Mouse (Mus musculus) forebrain, postnatal 0 days (tissue): ENCODE data around the gene Hsd17b2. TPM values are rescaled to one million over a fixed set of nuclear protein-coding genes. Genes with fewer than 3 reads are reported as not detected.
"Not testable (repeated sequence)": the region's sequence is repeated elsewhere in the genome, so short reads cannot be mapped to it uniquely, and the experiment has no call there.

Experiments used
- ATAC-seq: fragments of 200-750 bp; cut with Nextera tagmentation; 2 replicates; pipeline ENCODE4 v1.8.0; 2017; ENCODE audit warnings: mild to moderate bottlenecking, moderate library complexity
- DNase-seq: peaks from one replicate; pipeline ENCODE4 v3.0.0-alpha.2; 2015
- H3K27ac ChIP-seq: fragments of 300-500 bp; sonication (generic); 2 replicates; pipeline ENCODE4 v1.5.1; 2014; ENCODE audit warnings: low read depth, mild to moderate bottlenecking, antibody characterized with exemption, low read length, moderate library complexity, mixed read lengths
- H3K27me3 ChIP-seq: fragments of 300-500 bp; sonication (generic); 2 replicates; pipeline ENCODE4 v1.6.1; 2014; ENCODE audit warnings: mild to moderate bottlenecking, low read length, mixed read lengths; ENCODE audit not compliant: insufficient read depth
- H3K36me3 ChIP-seq: fragments of 300-500 bp; sonication (generic); 2 replicates; pipeline ENCODE4 v1.6.1; 2014; ENCODE audit warnings: mild to moderate bottlenecking, moderate library complexity; ENCODE audit not compliant: insufficient read depth
- H3K4me1 ChIP-seq: fragments of 300-500 bp; sonication (generic); 2 replicates; pipeline ENCODE4 v1.6.1; 2014; ENCODE audit warnings: antibody characterized with exemption; ENCODE audit not compliant: insufficient read depth
- H3K4me2 ChIP-seq: fragments of 300-500 bp; sonication (generic); 2 replicates; pipeline ENCODE4 v1.6.1; 2014; ENCODE audit warnings: low read depth, mild to moderate bottlenecking, moderate library complexity
- H3K4me3 ChIP-seq: fragments of 300-500 bp; sonication (generic); 2 replicates; pipeline ENCODE4 v1.5.1; 2014; ENCODE audit warnings: low read depth, low read length, mixed read lengths
- H3K9ac ChIP-seq: fragments of 300-500 bp; sonication (generic); 2 replicates; pipeline ENCODE4 v1.6.1; 2014; ENCODE audit warnings: mild to moderate bottlenecking
- H3K9me3 ChIP-seq: fragments of 300-500 bp; sonication (generic); 2 replicates; pipeline ENCODE4 v1.6.1; 2016; ENCODE audit warnings: low read length
- CTCF ChIP-seq: sonication (generic); IDR thresholded peaks from 2 replicates; pipeline ENCODE4 v1.5.1; 2016; ENCODE audit warnings: antibody characterized with exemption, control low read depth, low read depth
- WGBS: fragments of 180-500 bp; shearing (Covaris S2); extraction: QIAGEN DNeasy Blood & Tissue Kit; methylation state at CpG from one replicate; pipeline ENCODE4 v1.1.7; 2014; 5-methylcytosine and 5-hydroxymethylcytosine counted together
- polyA plus RNA-seq: library from polyadenylated mRNA; unstranded; fragments of >200 nt; fragmentation: Nextera tagmentation; extraction: Ambion mirVana; gene quantifications from 2 replicates; pipeline ENCODE4 v1.2.1, GENCODE M21; 2015
- total RNA-seq: library from RNA; depleted of rRNA; stranded (reverse); fragments of >200 nt; gene quantifications from 2 replicates; pipeline ENCODE4 v1.2.3, GENCODE M21; 2014

Gene Hsd17b2
- total and polyA plus RNA-seq, 2 experiments from 2014 or later: not detected

DNA sequence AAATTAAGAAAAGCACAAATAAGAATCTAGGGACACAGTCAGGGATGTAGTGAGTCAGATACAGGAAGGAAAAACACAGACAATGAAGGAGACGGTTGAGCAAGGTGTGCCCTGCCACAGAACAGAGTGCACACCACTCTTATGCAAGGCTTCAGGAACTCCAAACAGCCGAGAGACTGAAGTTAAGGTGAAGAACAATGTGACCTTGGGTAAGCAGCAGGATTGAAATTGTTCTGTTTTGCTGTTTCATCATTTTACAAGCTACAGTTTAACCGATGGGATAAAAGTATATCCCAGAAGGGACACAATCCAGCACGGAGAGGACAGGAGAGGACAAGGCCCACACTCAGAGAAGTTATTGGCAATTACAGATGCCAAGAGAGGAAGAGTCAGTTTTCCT is 26.5 kb downstream of the Hsd17b2 start:
- 84% methylated on average over 4 of the region's 4 CpGs for WGBS
- H3K4me2 ChIP-seq: no peak overlapping the region
- H3K9me3 ChIP-seq: no peaks in the 10 kb centered on the region
- H3K27me3 ChIP-seq: no peaks in the 10 kb centered on the region
- ATAC-seq: no peak
- no peak for DNase-seq
- no peaks in the 10 kb centered on the region for H3K4me1 ChIP-seq
- TF ChIP-seq CTCF: no peak
- no peaks in the 10 kb centered on the region for H3K36me3 ChIP-seq
- H3K4me3 ChIP-seq: no peak overlapping the region
- no peak overlapping the region for H3K9ac ChIP-seq
- no peak overlapping the region for H3K27ac ChIP-seq

- no peak for DNase-seq
- Histone ChIP-seq H3K4me2 (no peak overlapping the region), H3K4me1 (no peaks in the 10 kb centered on the region), H3K36me3 (no peaks in the 10 kb centered on the region), H3K27me3 (no peaks in the 10 kb centered on the region), H3K9ac (no peak overlapping the region), H3K4me3 (no peak overlapping the region), H3K9me3 (no peaks in the 10 kb centered on the region), H3K27ac (no peak overlapping the region)
- TF ChIP-seq CTCF: no peak
- no peak for ATAC-seq
- 62% methylated on average over 10 of the region's 10 CpGs for WGBS
Measured at GRCm38 (mm10) chr8:117730980-117731379, 29.3 kb downstream of the Hsd17b2 start.

DNA sequence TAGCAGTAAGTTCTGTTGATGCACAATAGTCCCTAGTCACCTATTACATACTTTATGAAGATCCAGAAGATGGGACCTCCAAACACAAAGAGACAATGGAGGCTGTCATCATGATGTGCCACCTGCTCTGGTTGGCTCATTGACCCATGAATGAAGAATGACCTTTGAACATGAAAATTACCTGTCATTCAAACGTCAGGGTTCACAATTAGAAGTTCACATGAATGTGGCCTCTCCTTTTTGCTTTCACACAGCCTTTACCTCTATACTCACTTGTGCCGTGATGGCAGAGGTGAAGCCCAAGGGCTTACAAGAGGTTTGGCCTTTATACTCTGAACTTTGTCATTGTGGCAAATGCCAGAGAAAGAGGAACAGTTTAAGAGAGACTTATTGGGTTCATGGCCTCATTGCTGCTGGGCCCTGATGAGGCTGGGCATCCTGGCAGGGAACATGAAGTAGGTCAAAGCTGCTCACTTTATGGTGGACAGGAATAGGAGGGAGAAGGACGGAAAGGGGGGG is 35.0 kb downstream of the Hsd17b2 start:
- no peak for TF ChIP-seq CTCF
- Histone ChIP-seq H3K4me3 (no peak overlapping the region), H3K9ac (no peak overlapping the region), H3K27me3 (no peaks in the 10 kb centered on the region), H3K9me3 (no peaks in the 10 kb centered on the region), H3K4me1 (no peaks in the 10 kb centered on the region), H3K4me2 (no peak overlapping the region), H3K36me3 (no peaks in the 10 kb centered on the region), H3K27ac (no peak overlapping the region)
- no peak for ATAC-seq
- DNase-seq: no peak
- 64% methylated on average over 3 of the region's 3 CpGs for WGBS

GRCm38 (mm10) chr8:117738206-117738605 is 36.5 kb downstream of the Hsd17b2 start:
- not testable (repeated sequence) for H3K27me3 ChIP-seq, H3K9ac ChIP-seq, H3K9me3 ChIP-seq, H3K27ac ChIP-seq, H3K4me2 ChIP-seq, DNase-seq, H3K36me3 ChIP-seq, ATAC-seq, H3K4me1 ChIP-seq, H3K4me3 ChIP-seq
- 100% methylated on average over 1 of the region's 1 CpGs for WGBS

DNA sequence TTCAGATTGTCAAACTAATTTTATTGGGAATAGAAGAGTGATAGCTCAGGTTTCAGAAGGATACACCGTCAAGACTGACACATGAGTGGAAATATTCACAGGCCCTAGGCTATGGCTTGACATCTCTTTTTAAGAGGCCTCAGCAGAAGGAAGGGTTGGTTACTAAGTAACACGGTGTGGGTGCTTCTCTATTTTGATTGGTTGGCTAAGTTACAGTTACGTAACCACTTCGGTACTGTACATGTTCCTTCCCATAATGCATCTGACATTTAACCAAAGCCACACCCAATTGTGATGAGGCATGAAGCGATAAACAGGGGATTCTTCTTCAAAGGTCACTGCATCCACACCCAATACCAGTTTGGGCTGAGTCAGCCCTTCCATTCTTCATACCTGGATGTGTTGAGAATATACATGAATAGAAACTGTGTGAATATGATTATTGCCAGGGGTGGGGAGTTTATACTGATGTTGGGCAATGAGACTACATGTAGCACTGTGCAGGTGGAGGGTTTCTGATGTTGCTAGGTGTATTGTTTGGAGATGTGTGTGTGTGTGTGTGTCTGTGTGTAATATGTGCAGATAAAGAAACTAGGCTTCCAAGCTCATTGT is 38.8 kb downstream of the Hsd17b2 start:
- H3K36me3 ChIP-seq: no peaks in the 10 kb centered on the region
- WGBS: 91% methylated on average over 5 of the region's 5 CpGs

DNA sequence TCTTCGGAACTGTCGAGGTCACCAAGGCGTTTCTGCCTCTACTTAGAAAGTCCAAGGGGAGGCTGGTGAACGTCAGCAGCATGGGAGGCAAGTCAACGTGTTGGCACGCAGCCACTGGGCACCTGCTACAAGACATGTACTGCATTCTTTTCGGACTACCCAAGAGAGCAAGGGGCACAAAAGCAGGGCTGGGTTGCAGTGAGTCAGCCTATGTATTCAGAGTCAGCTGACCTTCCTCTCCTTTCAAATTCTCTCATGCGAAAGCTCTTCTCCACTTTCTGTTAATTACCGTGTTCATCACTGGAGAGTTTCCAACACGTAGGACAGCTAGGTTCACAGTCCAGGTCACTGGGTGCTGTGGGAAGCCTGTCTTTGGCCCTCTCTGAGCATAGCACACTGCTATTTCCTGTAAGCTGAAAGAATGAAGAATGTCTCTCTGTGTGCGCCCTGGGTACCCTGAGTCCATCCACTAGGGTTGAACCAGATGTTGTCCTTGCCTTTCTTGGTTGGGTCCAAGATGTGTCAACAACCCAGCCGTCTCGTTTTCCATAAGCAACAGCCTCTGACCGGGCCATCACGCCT is 40.8 kb downstream of the Hsd17b2 start:
- no peak for TF ChIP-seq CTCF
- H3K27me3 ChIP-seq: no peaks in the 10 kb centered on the region
- no peak overlapping the region for H3K27ac ChIP-seq
- H3K9ac ChIP-seq: no peak overlapping the region
- WGBS: 68% methylated on average over 15 of the region's 15 CpGs
- no peak overlapping the region for H3K4me3 ChIP-seq
- no peaks in the 10 kb centered on the region for H3K4me1 ChIP-seq
- no peak for ATAC-seq
- H3K4me2 ChIP-seq: no peak overlapping the region
- no peaks in the 10 kb centered on the region for H3K9me3 ChIP-seq
- DNase-seq: no peak
- H3K36me3 ChIP-seq: no peaks in the 10 kb centered on the region

More for the DNA sequence above, 38.8 kb downstream of the Hsd17b2 start:
- ATAC-seq (no peak), DNase-seq (no peak)
- Histone ChIP-seq H3K27me3 (no peaks in the 10 kb centered on the region), H3K4me3 (no peak overlapping the region), H3K27ac (no peak overlapping the region), H3K4me2 (no peak overlapping the region), H3K9me3 (no peaks in the 10 kb centered on the region), H3K4me1 (no peaks in the 10 kb centered on the region), H3K9ac (no peak overlapping the region)
- no peak for TF ChIP-seq CTCF

GRCm38 (mm10) chr8:117746651-117747050 is 44.9 kb downstream of the Hsd17b2 start:
- H3K4me3 ChIP-seq: no peak overlapping the region
- 91% methylated on average over 5 of the region's 5 CpGs for WGBS

More at GRCm38 (mm10) chr8:117746651-117747050, 44.9 kb downstream of the Hsd17b2 start:
- no peak for DNase-seq
- no peak overlapping the region for H3K9ac ChIP-seq
- no peak overlapping the region for H3K27ac ChIP-seq
- H3K27me3 ChIP-seq: no peaks in the 10 kb centered on the region
- no peak overlapping the region for H3K4me2 ChIP-seq
- no peaks in the 10 kb centered on the region for H3K9me3 ChIP-seq
- no peak for TF ChIP-seq CTCF
- no peaks in the 10 kb centered on the region for H3K4me1 ChIP-seq
- no peaks in the 10 kb centered on the region for H3K36me3 ChIP-seq
- no peak for ATAC-seq
